ENCODE assay signal across 28 mouse cellular contexts in the genomic region with DNA sequence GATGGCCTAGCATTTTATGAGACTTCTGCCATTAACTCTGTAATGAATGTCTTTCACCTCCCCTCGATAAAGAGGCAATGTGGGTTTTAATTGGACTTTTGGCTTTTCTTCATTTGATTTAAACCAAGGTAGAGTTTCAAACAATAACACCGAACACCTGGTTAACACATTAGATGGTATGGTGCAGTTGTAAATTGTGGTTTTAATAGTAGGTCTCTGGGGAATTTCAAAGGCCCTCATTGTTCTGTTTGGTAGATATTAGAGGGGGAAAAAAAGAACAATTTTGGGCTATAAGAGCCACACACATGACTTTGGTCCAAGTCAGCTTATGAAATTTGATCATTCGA.
A peak's percentile ranks its signal among the peaks of the same experiment; 100 is the strongest.
DNase-seq lines count a peak whose midpoint lies in the region; ATAC-seq and TF ChIP-seq lines count a peak whose summit lies in the region.
"Had no signal": no experiment of that assay in that cellular context is flagged by ENCODE, and none has a peak within 500 bp of the region (broad histone marks: within the 10 kb centered on the region; RNA-seq: fewer than 3 reads in every experiment).

No protein-coding gene starts in this region.

- peak; percentile 59; the same call in 1 of the 2 replicates for ATAC-seq in kidney, embryonic 15.5 days (replicated peaks; ENCODE audit: low FRiP score)
- peak; percentile 73 for ATAC-seq in limb, embryonic 14.5 days (ENCODE audit: low FRiP score, low read depth)
- ATAC-seq: forebrain, postnatal 0 days; intestine, postnatal 0 days; midbrain, embryonic 16.5 days; Patski had no signal

- no peaks in the 10 kb centered on the region for H3K36me3 ChIP-seq in kidney, embryonic 15.5 days
- H3K36me3 ChIP-seq in embryonic facial prominence, embryonic 10.5 days (replicated peaks): no peaks in the 10 kb centered on the region
- H3K36me3 ChIP-seq in limb, embryonic 14.5 days (ENCODE audit: control insufficient read depth, insufficient read depth, low read length): no peaks in the 10 kb centered on the region
- H3K36me3 ChIP-seq: heart, embryonic 15.5 days; liver, embryonic 13.5 days; neural tube, embryonic 13.5 days had no signal

- H3K4me3 ChIP-seq in kidney, embryonic 15.5 days (replicated peaks): no peak overlapping the region
- no peak overlapping the region for H3K4me3 ChIP-seq in embryonic facial prominence, embryonic 10.5 days
- H3K4me3 ChIP-seq in limb, embryonic 14.5 days (replicated peaks; ENCODE audit: low read length): no peak overlapping the region
- H3K4me3 ChIP-seq: gastrocnemius, adult 2 months; heart, embryonic 15.5 days; left cerebral cortex, adult 2 months; liver, embryonic 13.5 days; megakaryocyte, embryonic 14.5 days; myocyte; neural tube, embryonic 13.5 days had no signal

- no peak for TF ChIP-seq POLR2A in limb, embryonic 14.5 days (IDR thresholded peaks at IDR 0.05; ENCODE audit: borderline replicate concordance, extremely low read depth, insufficient read depth, insufficient read length)

- WGBS in kidney, embryonic 15.5 days: 25% methylated on average over 3 of the region's 3 CpGs
- 70% methylated on average over 3 of the region's 3 CpGs for WGBS in embryonic facial prominence, embryonic 10.5 days
- WGBS in limb, embryonic 14.5 days: 13% methylated on average over 3 of the region's 3 CpGs

- peaks cover 11% of the 10 kb centered on the region for H3K27me3 ChIP-seq in kidney, embryonic 15.5 days
- H3K27me3 ChIP-seq in embryonic facial prominence, embryonic 10.5 days (replicated peaks; ENCODE audit: low read depth, poor library complexity, severe bottlenecking): peaks cover 60% of the 10 kb centered on the region
- H3K27me3 ChIP-seq in limb, embryonic 14.5 days (ENCODE audit: control insufficient read depth, insufficient read depth, low read length): peaks cover 13% of the 10 kb centered on the region
- H3K27me3 ChIP-seq: liver, embryonic 13.5 days; megakaryocyte, embryonic 14.5 days; neural tube, embryonic 13.5 days; Patski had no signal

- H3K27ac ChIP-seq in kidney, embryonic 15.5 days: peak overlapping the region; percentile 85
- H3K27ac ChIP-seq in embryonic facial prominence, embryonic 10.5 days (replicated peaks): peak overlapping the region; percentile 40
- H3K27ac ChIP-seq in limb, embryonic 14.5 days (replicated peaks; ENCODE audit: low read depth, low read length): peak overlapping the region; percentile 74
- H3K27ac ChIP-seq: gastrocnemius, adult 2 months; heart, embryonic 15.5 days; hindbrain, embryonic 14.5 days; left cerebral cortex, adult 2 months; liver, embryonic 13.5 days; neural tube, embryonic 13.5 days had no signal

- no peak overlapping the region for H3K4me2 ChIP-seq in kidney, embryonic 15.5 days
- H3K4me2 ChIP-seq in limb, embryonic 14.5 days (replicated peaks; ENCODE audit: low read depth, low read length, severe bottlenecking): no peak overlapping the region; the same call in 1 of the 2 replicates
- H3K4me2 ChIP-seq: heart, embryonic 15.5 days; hindbrain, embryonic 14.5 days; liver, embryonic 13.5 days; neural tube, embryonic 13.5 days had no signal

- DNase-seq in kidney, postnatal 10 days: no peak
- no peak for DNase-seq in embryonic facial prominence, embryonic 10.5 days (ENCODE audit: low spot score)
- DNase-seq in forelimb bud, embryonic 11.5 days (ENCODE audit: low read depth, low spot score): peak; percentile 85
- DNase-seq in limb, embryonic 14.5 days (ENCODE audit: low spot score): no peak
- no peak for DNase-seq in right cerebral cortex, postnatal 10 days (ENCODE audit: low spot score in 2 of 2)
- DNase-seq in urinary bladder, postnatal 14 days (ENCODE audit: low spot score): no peak
- DNase-seq in lung, postnatal 10 days: no peak
- DNase-seq: adrenal gland, postnatal 36 days; cerebellum, adult 9-10 months; forebrain, postnatal 0 days; gastrocnemius, adult 2 months; heart, postnatal 36 days; kidney, postnatal 4 days; layer of hippocampus, adult 9-11 months; liver, embryonic 13.5 days; lung, adult 2 months; thymus, adult 18-20 months; thymus, postnatal 36 days had no signal

- H3K9me3 ChIP-seq in kidney, embryonic 15.5 days (replicated peaks): no peaks in the 10 kb centered on the region
- no peaks in the 10 kb centered on the region for H3K9me3 ChIP-seq in embryonic facial prominence, embryonic 10.5 days
- H3K9me3 ChIP-seq in limb, embryonic 14.5 days (ENCODE audit: control insufficient read depth, low read length): no peaks in the 10 kb centered on the region
- H3K9me3 ChIP-seq: heart, embryonic 15.5 days; liver, embryonic 13.5 days; neural tube, embryonic 13.5 days had no signal

- H3K9ac ChIP-seq in kidney, embryonic 15.5 days: no peak overlapping the region
- H3K9ac ChIP-seq in limb, embryonic 14.5 days (ENCODE audit: low read depth, low read length, severe bottlenecking): no peak overlapping the region
- H3K9ac ChIP-seq: forebrain, postnatal 0 days; heart, embryonic 15.5 days; hindbrain, embryonic 14.5 days; liver, embryonic 13.5 days; neural tube, embryonic 13.5 days had no signal

- H3K4me1 ChIP-seq in kidney, embryonic 15.5 days: peaks cover 34% of the 10 kb centered on the region
- peaks cover 65% of the 10 kb centered on the region for H3K4me1 ChIP-seq in embryonic facial prominence, embryonic 10.5 days
- H3K4me1 ChIP-seq in limb, embryonic 14.5 days (ENCODE audit: control insufficient read depth, insufficient read depth, low read length): peaks cover 42% of the 10 kb centered on the region
- H3K4me1 ChIP-seq: liver, embryonic 13.5 days; megakaryocyte, embryonic 14.5 days had no signal
